Mouse (Mus musculus): ENCODE measurements around the gene 2310022A10Rik.

The 2310022A10Rik gene

DNA sequence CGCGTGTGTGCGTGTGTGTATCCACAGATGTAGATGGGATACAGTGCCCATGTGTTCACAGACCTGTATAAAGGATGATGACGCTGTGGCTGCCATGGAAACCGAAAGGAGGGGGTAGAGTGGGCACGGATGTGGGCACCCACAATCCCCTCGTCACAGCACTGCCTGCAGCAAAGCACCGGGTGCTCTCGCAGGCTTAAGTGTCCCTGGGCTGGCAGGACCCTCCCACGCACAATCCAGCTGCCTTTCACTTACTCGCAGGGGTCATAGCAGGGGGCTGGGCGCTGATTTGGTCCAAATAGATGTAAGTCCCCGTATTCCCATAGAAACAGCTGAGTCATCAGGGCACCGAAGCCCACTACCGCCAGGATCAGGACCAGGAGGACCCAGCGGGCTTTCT lies 11.6 kb upstream of the 2310022A10Rik start:
- peak; percentile 78 to 79 for DNase-seq

GRCm38 (mm10) chr7:27541922-27542321 lies 11.1 kb upstream of the 2310022A10Rik start:
- no peak for DNase-seq

DNA sequence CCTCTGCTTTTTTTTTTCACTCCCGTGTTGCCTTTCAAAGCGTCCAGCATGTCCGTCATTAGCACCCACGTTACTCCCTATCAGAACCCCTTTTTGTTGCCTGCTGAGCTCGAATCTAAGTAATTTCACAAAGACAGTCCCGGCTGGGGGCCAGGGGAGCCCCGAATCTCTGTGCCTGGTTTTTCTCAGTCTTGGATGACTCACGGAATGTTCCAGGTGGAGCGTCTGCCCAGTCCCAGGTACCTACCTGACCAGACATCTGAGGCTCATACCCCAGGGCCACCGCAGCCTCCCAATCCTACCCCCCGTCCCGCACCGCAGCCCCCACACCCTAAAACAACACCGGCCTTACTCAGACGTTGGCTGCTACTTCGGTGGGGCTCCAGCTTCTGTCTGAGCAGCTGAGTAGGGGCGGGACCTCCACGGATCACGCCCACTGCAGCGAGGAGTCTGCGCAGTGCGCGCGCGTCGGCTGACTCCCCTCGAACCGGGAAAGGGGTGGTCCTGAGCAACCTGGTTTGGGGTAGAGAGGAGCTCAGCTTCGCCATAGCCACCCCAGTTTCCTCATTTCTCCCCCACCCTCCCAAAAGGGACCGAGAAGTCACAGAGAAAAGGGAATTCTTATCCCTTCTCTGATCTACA lies 10.5 kb upstream of the 2310022A10Rik start:
- DNase-seq: peak; percentile 77 to 85

DNA sequence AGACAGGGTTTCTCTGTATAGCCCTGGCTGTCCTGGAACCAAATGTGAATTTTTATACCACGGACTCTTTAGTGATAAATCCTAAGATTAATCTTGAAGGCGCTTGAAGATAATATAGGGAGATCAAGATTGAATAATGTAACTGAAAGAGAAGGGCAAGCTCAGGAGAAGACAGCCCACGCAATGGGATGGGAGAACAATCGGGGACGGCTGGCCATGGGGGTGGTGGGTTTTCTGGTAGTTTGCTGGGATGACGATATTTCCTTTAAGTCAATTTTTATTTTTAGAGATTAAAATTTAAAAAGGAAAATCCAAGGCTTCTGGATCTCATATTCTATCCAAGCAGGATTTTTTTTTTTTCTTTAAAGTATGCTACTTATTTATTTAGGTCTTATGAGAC lies 10.0 kb upstream of the 2310022A10Rik start:
- DNase-seq: no peak

DNA sequence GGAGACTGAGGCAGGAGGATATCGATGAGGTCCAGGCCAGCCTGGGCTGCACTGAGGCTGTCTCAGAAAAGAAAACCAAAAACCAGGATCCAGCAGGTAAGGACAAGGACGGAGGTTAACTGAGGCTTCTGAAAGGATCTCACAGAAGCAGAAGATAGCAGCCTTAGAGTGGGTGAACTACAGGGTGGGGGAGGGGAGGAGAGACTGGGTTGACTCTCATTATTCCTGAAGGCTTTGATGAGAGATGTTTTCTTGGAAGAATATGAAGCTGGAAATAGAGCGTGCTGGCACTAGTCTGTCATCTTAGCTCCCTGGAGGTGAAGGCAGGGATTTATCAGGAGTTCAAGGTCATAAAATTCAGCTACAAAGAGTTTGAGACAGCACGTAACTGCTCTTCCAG lies 9.2 kb upstream of the 2310022A10Rik start:
- DNase-seq: no peak

DNA sequence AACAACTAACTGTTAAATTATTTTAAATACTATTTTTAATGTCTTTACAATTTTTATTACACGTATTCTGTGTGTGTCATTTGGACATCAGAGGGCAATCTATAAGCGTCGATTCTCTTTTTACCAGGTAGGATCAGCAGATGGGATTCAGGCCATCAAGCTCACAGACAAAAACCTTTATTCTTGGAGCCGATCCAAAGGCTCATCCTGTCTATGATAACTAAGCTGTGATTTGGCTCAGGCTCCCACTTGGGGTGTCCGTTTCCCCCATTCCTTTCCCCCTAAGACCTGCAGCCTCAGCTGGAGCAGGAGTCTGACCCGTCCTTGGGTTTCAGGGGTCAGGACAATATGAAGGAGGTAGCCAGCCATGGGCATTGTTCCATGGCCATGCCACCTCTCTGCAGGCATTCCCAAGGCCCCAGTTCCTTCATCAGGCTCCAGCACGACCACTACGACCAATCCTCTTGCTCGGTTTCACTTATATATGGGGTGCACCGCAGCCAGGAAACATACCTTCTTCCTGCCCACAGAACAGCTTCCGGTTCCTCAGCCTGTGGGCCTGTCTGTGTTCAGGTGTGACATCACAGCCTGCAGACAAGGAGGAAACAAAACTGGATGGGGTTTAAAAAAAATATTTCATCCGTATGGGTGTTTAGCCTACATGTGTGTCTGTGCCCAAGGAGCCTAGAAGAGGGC lies 8.2 kb upstream of the 2310022A10Rik start:
- peak; percentile 55 to 68 for DNase-seq

DNA sequence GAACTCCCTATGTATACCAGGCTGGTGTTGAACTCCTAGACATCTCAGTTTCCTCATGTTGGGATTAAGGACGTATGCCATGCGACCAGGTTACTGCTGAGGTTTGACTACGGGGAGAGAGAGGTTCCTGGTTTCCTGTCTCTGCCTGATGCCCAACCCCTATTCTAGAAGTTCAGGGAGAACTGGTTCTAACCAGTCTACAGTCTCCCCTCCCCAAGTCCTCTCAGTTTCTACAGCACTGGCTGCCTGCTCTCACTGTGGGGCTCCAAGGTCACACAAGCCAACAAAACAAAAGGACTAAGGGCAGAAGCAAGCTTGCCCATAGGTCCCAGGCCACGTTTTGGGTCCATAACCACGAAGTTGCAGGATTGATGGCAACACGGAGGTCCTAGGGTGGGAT lies 3.4 kb upstream of the 2310022A10Rik start:
- no peak for DNase-seq

- no peak for DNase-seq
Measured at GRCm38 (mm10) chr7:27552070-27552469, 963 bp upstream of the 2310022A10Rik start.

- no peak for DNase-seq
Measured at GRCm38 (mm10) chr7:27560291-27560887, 7.4 kb downstream of the 2310022A10Rik start.

- no peak for DNase-seq
Measured at GRCm38 (mm10) chr7:27560978-27561377, 7.9 kb downstream of the 2310022A10Rik start.

DNA sequence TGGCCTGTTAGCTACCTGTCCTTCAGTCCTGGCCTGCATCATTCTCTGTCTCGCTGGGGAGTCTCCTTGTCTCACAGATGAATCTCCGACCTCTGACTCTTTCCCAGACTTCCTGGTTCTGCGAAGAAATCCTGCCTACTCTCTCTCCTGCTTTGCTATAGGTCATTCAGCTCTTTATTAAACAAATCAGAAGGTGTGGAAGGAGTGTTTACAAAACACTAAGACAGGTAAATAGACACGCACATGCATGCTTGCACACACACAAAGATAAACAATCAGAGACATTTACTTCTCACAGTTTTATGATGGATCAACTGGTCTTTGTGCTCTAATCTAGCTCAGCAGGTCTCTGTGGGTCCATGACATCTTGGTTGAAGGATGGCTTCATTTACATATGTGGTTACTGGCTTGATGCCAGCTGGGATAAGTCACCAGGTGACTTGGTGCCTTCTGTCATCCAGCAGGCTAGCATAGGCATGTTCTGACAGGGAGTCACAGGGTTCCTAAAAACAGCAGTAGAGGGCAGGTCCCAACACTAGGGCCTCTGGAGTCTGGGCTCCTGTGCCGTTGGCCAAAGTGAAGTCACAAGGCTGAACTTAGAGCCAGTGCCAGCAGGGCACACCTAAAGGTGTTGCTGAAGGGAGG lies 16.7 kb downstream of the 2310022A10Rik start:
- DNase-seq: no peak

DNA sequence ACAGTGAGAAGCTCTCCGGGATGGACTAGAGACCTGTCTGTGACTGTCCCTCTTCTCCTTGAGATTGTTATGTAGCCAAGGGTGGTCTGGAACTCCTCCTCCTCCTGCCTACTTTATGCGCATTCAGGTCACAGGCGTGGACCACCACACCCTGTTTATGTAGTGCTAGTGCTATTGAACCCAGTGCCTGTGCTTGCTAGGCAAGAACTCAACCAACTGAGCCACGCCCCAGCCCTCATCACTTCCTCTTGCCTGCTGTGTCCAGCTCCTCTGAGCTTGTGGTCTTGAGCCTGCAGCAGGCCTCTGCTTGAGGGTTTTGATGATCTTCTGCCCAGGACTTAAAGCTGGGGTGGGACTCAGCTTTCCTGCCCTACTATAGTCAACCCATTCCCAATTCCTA lies 19.1 kb downstream of the 2310022A10Rik start:
- no peak for DNase-seq

DNA sequence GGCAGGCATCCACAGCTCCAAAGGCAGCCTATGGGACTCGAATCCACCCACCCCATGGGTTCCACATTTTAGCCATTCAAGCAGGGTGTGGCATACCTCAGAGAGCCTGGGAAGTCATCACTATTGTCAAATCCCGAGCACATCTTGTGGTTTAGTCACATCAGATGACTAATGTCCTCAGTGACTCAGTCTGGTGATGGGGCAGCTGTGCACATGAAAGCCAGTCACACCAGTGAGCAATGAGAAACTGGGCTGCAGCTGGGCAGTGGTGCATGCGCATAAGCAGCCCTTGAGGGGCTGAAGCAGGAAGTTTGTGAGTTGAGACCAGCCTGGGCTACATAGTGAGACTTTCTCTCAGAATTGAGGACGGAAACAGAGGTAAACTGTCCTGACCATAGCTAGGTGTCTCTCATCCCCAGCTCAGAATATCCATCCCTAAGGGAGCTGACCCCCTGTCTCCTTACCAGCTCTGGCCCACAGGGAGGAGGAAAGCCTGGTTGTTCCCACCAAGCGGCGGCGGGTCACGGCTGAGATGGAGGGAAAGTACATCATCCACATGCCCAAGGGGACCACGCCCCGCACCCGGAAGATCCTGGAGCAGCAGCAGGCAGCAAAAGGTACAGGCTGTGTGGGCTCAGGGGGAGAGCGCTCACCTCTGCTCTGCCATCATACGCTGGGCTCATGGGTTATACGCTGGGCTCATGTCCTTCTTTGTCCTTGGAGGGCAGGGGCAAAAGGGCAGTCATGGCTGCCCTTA lies 21.3 kb downstream of the 2310022A10Rik start:
- DNase-seq: no peak

DNA sequence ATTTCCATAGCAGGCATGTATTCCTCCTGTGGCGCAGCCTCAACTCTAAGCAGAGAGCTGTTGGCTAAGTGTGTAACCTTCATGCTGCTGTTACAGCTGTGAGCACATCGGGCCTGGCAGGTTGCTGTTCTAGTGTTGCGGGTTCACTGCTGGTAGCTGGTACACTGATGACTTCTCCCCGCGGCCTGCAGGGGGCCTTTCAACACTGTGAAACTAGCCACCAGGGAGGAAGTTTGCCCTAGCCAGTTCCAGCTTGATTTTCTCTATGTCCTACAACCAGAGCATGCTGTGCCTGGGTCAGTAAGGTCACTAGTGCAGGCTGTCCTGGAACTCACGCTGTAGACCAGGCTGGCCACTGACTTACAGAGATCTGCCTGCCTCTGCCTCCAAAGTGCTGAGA lies 23.9 kb downstream of the 2310022A10Rik start:
- peak; percentile 40 to 72 for DNase-seq

DNA sequence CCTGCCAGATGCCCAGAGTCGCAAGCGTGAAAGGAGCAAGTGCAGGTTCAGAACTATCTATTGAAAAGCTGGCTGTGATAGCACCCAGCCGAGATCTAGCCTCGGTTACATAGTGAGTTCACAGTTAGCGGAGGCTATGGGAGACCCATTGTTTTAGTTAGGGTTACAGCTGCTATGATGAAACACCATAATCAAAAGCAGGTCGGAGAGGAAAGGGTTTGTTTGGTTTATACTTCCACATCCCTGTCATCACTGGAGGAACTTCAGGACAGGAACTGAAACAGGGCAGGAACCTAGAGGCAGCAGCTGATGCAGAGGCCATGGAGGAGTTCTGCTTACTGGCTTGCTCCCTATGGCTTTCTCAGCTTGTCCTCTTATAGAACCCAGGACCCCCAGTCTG lies 24.6 kb downstream of the 2310022A10Rik start:
- DNase-seq: no peak

DNA sequence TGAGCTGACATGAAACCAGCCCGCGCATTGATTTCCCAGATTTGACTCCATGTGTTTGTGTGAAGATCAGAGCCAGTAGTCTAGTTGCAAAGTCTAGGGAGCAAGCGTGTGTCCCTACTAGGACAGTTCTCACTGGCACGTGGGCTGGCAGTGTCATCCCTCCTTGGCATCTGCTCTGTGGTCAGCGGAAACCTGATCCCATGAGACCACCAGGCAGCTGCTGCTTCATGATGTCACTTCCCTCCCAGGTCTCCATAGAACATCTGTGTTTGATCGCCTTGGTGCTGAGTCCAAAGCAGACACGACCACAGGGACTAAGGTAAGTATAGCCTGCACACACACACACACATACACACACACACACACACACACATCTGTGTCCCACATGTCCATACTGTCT lies 25.4 kb downstream of the 2310022A10Rik start:
- DNase-seq: no peak

DNA sequence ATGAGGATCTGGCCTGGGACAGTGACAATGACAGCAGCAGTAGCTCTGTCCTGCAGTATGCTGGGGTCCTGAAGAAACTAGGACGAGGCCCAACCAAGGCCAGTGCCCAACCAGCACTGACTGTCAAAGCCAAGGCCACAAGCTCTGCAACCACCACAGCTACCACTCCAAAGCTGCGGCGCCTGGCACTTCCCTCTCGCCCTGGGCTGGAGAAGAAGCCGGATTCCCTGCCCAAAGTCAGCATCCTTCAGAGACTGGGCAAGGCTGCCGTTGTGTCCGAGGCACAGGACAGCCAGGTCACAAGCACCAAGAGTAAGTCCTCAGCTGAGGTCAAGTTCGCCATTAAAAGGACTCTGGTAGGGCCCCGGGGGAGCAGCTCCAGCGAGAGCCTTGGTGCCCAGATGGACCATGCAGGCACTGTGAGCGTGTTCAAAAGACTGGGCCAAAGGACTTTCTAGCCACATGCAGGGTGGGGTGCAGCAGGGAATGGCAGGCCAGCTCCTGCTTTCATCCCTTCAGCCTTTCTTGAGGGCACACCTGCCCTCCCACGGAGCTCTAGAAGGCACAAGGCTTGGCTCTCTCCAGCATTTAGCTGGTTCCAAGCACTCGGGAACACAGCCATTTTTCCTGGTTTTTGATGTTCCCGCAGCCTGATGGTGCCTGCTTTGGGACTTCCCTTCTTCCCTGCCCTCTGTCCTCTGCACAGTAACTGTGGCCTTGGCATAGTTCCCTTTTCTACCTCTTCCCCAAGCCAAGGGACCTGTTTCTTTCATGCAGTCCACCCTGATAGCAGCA lies 27.5 kb downstream of the 2310022A10Rik start:
- DNase-seq: no peak

DNA sequence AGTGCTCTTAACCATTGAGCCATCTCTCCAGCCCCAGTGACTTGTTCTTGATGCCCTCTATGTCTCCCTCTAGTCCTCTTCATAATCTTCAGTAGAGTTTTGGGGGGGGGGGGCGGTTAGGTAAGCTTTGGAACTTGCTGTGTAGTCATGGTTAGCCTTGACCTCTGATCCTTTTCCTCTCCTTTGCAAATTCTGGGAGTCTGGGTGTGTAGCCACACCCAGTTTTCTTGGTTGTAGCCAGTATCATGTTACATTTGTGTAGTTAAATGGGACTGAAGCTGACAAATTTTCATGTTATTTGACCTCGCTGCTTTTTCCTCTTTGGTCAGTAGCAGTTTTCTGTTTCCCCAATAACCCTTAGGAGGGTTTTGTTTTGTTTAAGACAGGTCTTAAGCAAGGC lies 33.8 kb downstream of the 2310022A10Rik start:
- DNase-seq: no peak

- no peak for DNase-seq
Measured at GRCm38 (mm10) chr7:27587741-27588140, 34.7 kb downstream of the 2310022A10Rik start.

- no peak for DNase-seq
Measured at GRCm38 (mm10) chr7:27590088-27590487, 37.1 kb downstream of the 2310022A10Rik start.

GRCm38 (mm10) chr7:27590566-27591213 lies 37.7 kb downstream of the 2310022A10Rik start:
- DNase-seq: no peak
